Mouse (Mus musculus) gastrocnemius, postnatal 14 days (tissue): ENCODE measurements around the gene D230025D16Rik. TPM values are rescaled to one million over a fixed set of nuclear protein-coding genes. Genes with fewer than 3 reads are reported as not detected.

Experiments
- DNase-seq: peaks from one replicate; pipeline ENCODE4 v3.0.0; 2021; ENCODE audit warnings: mixed read lengths
- intact Hi-C: fragments of 180-260 bp; cut with DNase I; formaldehyde crosslinking; loops from one replicate; pipeline ENCODE4 v1.15.1; 2025; ENCODE audit warnings: low total_unique reads
- total RNA-seq, 2 experiments: library from RNA; stranded (reverse); gene quantifications; 2 replicates each; pipeline ENCODE4 v1.2.3; 2021

Gene D230025D16Rik
- total RNA-seq, 2 experiments from 2014 or later = 14.6 to 18.7 TPM

- peak; percentile 77 for DNase-seq
- intact Hi-C loops = no loop called here
Observed at GRCm38 (mm10) chr8:105264024-105264982, 39.4 kb downstream of the D230025D16Rik start, which contains the start of the genes Tradd and Fbxl8. TSS of gene Tradd (minus strand) at chr8:105264609. TSS of gene Fbxl8 (plus strand) at chr8:105264648.

GRCm38 (mm10) chr8:105265128-105265527 lies 40.2 kb downstream of the D230025D16Rik start:
- no peak for DNase-seq
- intact Hi-C loops = no loop called here

GRCm38 (mm10) chr8:105266775-105267174 lies 41.8 kb downstream of the D230025D16Rik start:
- DNase-seq = no peak
- intact Hi-C loops = no loop called here

GRCm38 (mm10) chr8:105268342-105269074 lies 43.6 kb downstream of the D230025D16Rik start:
- intact Hi-C loops = no loop called here
- no peak for DNase-seq

- no peak for DNase-seq
- intact Hi-C loops = no loop called here
Observed at GRCm38 (mm10) chr8:105269075-105269458, 44.1 kb downstream of the D230025D16Rik start.

- intact Hi-C loops = no loop called here
- DNase-seq = peak; percentile 69
Observed at GRCm38 (mm10) chr8:105269461-105269947, 44.6 kb downstream of the D230025D16Rik start, which contains the start of gene Hsf4. TSS of gene Hsf4 (plus strand) at chr8:105269801.

- no peak for DNase-seq
- intact Hi-C loops = no loop called here
Observed at GRCm38 (mm10) chr8:105270101-105270915, 45.4 kb downstream of the D230025D16Rik start.

- no peak for DNase-seq
- intact Hi-C loops = no loop called here
Observed at GRCm38 (mm10) chr8:105270916-105271186, 45.9 kb downstream of the D230025D16Rik start.

- DNase-seq = no peak
- intact Hi-C loops = no loop called here
Observed at GRCm38 (mm10) chr8:105275387-105275786, 50.4 kb downstream of the D230025D16Rik start.

- intact Hi-C loops = no loop called here
Observed at GRCm38 (mm10) chr8:105275840-105276239, 50.9 kb downstream of the D230025D16Rik start, which contains the start of gene Nol3. TSS of gene Nol3 (plus strand) at chr8:105276140.

GRCm38 (mm10) chr8:105276292-105277120 lies 51.6 kb downstream of the D230025D16Rik start:
- intact Hi-C loops = no loop called here
- peak; percentile 80 for DNase-seq

More at GRCm38 (mm10) chr8:105275840-105276239, 50.9 kb downstream of the D230025D16Rik start, which contains the start of gene Nol3:
- DNase-seq = no peak

- peak; percentile 85 for DNase-seq
- intact Hi-C loops = no loop called here
Observed at GRCm38 (mm10) chr8:105278911-105279334, 54.0 kb downstream of the D230025D16Rik start.

- intact Hi-C loops = no loop called here
- no peak for DNase-seq
Observed at GRCm38 (mm10) chr8:105280567-105280966, 55.6 kb downstream of the D230025D16Rik start.

GRCm38 (mm10) chr8:105281821-105282220 lies 56.9 kb downstream of the D230025D16Rik start:
- intact Hi-C loops = no loop called here
- DNase-seq = no peak

GRCm38 (mm10) chr8:105282239-105282638 lies 57.3 kb downstream of the D230025D16Rik start:
- no peak for DNase-seq
- intact Hi-C loops = no loop called here

GRCm38 (mm10) chr8:105283074-105283473 lies 58.1 kb downstream of the D230025D16Rik start:
- intact Hi-C loops = no loop called here
- peak; percentile 57 for DNase-seq

- intact Hi-C loops = no loop called here
- no peak for DNase-seq
Observed at GRCm38 (mm10) chr8:105285514-105285913, 60.6 kb downstream of the D230025D16Rik start.

- intact Hi-C loops = no loop called here
- DNase-seq = no peak
Observed at GRCm38 (mm10) chr8:105286907-105287306, 62.0 kb downstream of the D230025D16Rik start.
